Mouse (Mus musculus) stomach, postnatal 0 days (tissue): ENCODE measurements at regions not wholly inside any gene's neighbourhood (a gene's known extent, or its start where the extent isn't known, plus 50 kb on each side); places are given as distances from the start of the nearest gene placed in this dataset.

Source experiments
- CTCF ChIP-seq: IDR thresholded peaks from 2 replicates; pipeline ENCODE4 v1.5.1; 2016; ENCODE audit warnings: antibody characterized with exemption, low read depth, mild to moderate bottlenecking, moderate library complexity
- EP300 ChIP-seq: optimal IDR thresholded peaks from 2 replicates; pipeline ENCODE3; 2016; ENCODE audit warnings: antibody characterized with exemption

DNA sequence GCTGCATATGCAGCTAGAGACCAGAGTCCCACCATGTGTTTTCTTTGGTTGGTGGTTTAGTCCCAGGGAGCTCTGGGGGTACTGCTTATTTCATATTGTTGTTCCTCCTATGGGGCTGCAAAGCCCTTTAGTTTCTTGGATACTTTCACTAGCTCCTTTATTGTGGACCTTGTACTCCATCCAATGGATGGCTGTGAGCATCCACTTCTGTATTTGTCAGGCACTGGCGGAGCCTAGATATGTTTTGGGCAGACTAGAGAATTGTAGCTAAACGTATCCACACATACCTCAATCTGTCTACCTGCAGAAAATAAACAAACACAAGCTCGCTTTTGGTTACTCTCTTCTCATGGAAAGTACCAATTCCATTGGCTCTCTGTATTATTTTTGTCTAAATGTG lies 122.8 kb downstream of the Twistnb start:
- TF ChIP-seq CTCF (no peak), EP300 (no peak)
